Mouse (Mus musculus): ENCODE measurements around the gene Ptdss2. TPM values are rescaled to one million over a fixed set of nuclear protein-coding genes. Genes with fewer than 3 reads are reported as not detected.

Ptdss2 gene
- polyA plus RNA-seq, 1 experiment from 2014 or later: 70.9 TPM

- Histone ChIP-seq H3K36me3 (ENCODE audit: control insufficient read depth, insufficient read depth, low read length) (peaks cover 3% of the 10 kb centered on the region; the same call in 1 of the 2 replicates), H3K4me3 (ENCODE audit: low read depth, low read length) (peak overlapping the region; percentile 75), H3K9me3 (ENCODE audit: control insufficient read depth, low read length) (no peaks in the 10 kb centered on the region), H3K27ac (ENCODE audit: low read depth, low read length) (no peak overlapping the region), H3K27me3 (ENCODE audit: control insufficient read depth, insufficient read depth, low read length) (no peaks in the 10 kb centered on the region), H3K4me1 (replicated peaks; ENCODE audit: control insufficient read depth, insufficient read depth, low read length) (peaks cover 4% of the 10 kb centered on the region; the same call in 1 of the 2 replicates), H3K4me2 (ENCODE audit: low read depth, low read length, severe bottlenecking) (peak overlapping the region; percentile 76), H3K9ac (ENCODE audit: low read length) (peak overlapping the region; percentile 79)
- whole genome bisulfite sequencing: 60% methylated on average over 12 of the region's 12 CpGs
- DNase-seq (ENCODE audit: low spot score) (no peak), ATAC-seq (replicated peaks; ENCODE audit: low FRiP score) (no peak)
These were observed 9.9 kb downstream of the Ptdss2 start for GRCm38 (mm10) chr7:141131904-141132755.

DNA sequence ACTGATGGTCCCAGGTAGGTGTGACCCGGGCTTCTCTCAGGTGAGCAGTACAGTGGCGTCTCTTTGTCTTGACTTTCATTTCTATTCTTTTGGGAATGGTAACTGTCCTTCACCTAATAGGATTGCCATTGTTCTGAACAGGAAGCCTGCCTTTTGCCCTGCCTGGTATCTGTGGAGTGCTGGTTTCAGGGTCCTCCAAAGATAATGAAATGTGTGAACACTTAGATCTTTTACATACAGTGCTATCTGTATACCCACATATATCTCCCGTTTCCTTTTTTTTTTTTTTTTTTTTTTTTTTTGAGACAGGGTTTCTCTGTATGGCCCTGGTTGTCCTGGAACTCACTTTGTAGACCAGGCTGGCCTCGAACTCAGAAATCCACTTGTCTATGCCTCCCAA, 19.1 kb downstream of the Ptdss2 start:
- Histone ChIP-seq H3K4me1 (replicated peaks; ENCODE audit: control insufficient read depth, insufficient read depth, low read length) (no peaks in the 10 kb centered on the region), H3K36me3 (ENCODE audit: control insufficient read depth, insufficient read depth, low read length) (no peaks in the 10 kb centered on the region; the same call in 1 of the 2 replicates), H3K4me2 (ENCODE audit: low read depth, low read length, severe bottlenecking) (no peak overlapping the region), H3K27me3 (ENCODE audit: control insufficient read depth, insufficient read depth, low read length) (no peaks in the 10 kb centered on the region), H3K9ac (ENCODE audit: low read length) (no peak overlapping the region), H3K4me3 (ENCODE audit: low read depth, low read length) (no peak overlapping the region), H3K9me3 (ENCODE audit: control insufficient read depth, low read length) (no peaks in the 10 kb centered on the region), H3K27ac (ENCODE audit: low read depth, low read length) (no peak overlapping the region)
- DNase-seq (ENCODE audit: low spot score) (no peak), ATAC-seq (replicated peaks; ENCODE audit: low FRiP score) (no peak)
- 90% methylated on average over 4 of the region's 4 CpGs for WGBS

DNA sequence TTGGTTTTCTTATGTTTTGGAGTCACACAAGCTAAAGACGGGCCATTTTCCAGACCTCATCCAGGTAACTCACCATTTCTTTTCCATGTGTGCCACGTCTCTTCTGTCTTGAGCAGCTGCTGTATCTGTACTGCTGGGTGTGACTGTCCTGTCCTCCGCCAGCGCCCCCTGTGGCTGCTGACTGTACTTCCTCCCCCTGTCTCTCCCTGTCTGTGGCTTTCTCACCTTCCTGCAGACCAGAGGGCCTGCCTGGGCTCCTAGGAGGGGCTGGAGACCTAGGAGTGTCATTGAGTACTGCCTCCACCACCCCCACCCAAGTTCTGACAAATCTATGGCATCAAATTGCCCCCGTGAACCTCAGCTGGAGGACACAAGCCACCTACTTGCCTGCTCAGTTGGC, 20.9 kb downstream of the Ptdss2 start:
- no peak overlapping the region for H3K4me2 ChIP-seq (ENCODE audit: low read depth, low read length, severe bottlenecking)
- H3K9ac ChIP-seq (ENCODE audit: low read length): no peak overlapping the region
- no peaks in the 10 kb centered on the region; the same call in 1 of the 2 replicates for H3K36me3 ChIP-seq (ENCODE audit: control insufficient read depth, insufficient read depth, low read length)
- WGBS: 48% methylated on average over 5 of the region's 5 CpGs
- H3K9me3 ChIP-seq (ENCODE audit: control insufficient read depth, low read length): no peaks in the 10 kb centered on the region
- H3K4me1 ChIP-seq (replicated peaks; ENCODE audit: control insufficient read depth, insufficient read depth, low read length): no peaks in the 10 kb centered on the region
- no peak overlapping the region for H3K27ac ChIP-seq (ENCODE audit: low read depth, low read length)
- no peak for DNase-seq (ENCODE audit: low spot score)
- ATAC-seq (replicated peaks; ENCODE audit: low FRiP score): no peak
- no peak overlapping the region for H3K4me3 ChIP-seq (ENCODE audit: low read depth, low read length)
- no peaks in the 10 kb centered on the region for H3K27me3 ChIP-seq (ENCODE audit: control insufficient read depth, insufficient read depth, low read length)

DNA sequence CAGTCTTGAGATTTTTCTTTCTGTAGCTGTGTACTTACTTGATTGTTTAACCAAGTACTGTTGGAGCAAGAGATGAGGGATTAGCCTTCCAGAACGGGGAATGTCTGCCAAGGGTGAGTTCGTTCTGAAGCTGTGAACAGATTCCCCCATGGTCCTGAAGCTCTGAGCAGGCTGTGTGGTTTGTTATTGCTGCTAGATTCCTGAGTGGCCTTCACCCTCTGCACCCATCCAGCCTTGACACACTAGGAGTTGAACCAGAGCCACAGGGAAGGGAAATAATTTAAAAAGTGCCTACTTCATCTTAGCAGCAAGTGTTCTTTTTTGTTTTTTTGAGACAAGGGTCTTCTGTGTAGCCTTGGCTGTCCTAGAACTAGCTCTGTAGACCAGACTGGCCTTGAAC, 21.7 kb downstream of the Ptdss2 start:
- 86% methylated on average over 2 of the region's 2 CpGs for WGBS
- Histone ChIP-seq H3K27me3 (ENCODE audit: control insufficient read depth, insufficient read depth, low read length) (no peaks in the 10 kb centered on the region), H3K4me1 (replicated peaks; ENCODE audit: control insufficient read depth, insufficient read depth, low read length) (no peaks in the 10 kb centered on the region), H3K9ac (ENCODE audit: low read length) (no peak overlapping the region), H3K36me3 (ENCODE audit: control insufficient read depth, insufficient read depth, low read length) (no peaks in the 10 kb centered on the region; the same call in 1 of the 2 replicates), H3K4me3 (ENCODE audit: low read depth, low read length) (no peak overlapping the region), H3K9me3 (ENCODE audit: control insufficient read depth, low read length) (no peaks in the 10 kb centered on the region), H3K27ac (ENCODE audit: low read depth, low read length) (no peak overlapping the region), H3K4me2 (ENCODE audit: low read depth, low read length, severe bottlenecking) (no peak overlapping the region)
- DNase-seq (ENCODE audit: low spot score) (no peak), ATAC-seq (replicated peaks; ENCODE audit: low FRiP score) (no peak)

- WGBS: 91% methylated on average over 3 of the region's 3 CpGs
These were observed 22.5 kb downstream of the Ptdss2 start for GRCm38 (mm10) chr7:141144650-141145049.

DNA sequence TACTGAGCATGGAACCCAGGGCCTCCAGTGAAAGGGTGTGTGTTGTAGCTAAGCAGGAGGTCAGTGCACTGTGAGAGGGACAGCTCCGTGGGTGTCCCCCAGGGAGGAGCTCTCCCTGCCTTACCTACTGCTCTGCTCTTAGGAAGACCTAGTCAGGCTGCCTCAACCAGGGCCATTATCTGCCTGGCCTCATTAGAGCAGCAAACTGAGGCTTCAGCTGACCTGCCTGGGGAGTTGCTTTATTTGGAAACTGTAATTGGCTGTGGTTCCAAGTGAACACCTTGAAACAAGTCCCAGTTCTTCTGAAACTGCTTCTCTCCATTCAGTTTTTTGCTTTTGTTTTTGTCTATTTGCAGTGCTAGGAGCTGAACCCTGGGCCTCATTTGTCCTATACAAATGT, 23.2 kb downstream of the Ptdss2 start:
- DNase-seq (ENCODE audit: low spot score): no peak
- Histone ChIP-seq H3K4me1 (replicated peaks; ENCODE audit: control insufficient read depth, insufficient read depth, low read length) (no peaks in the 10 kb centered on the region), H3K27me3 (ENCODE audit: control insufficient read depth, insufficient read depth, low read length) (no peaks in the 10 kb centered on the region), H3K9ac (ENCODE audit: low read length) (no peak overlapping the region), H3K4me3 (ENCODE audit: low read depth, low read length) (no peak overlapping the region), H3K4me2 (ENCODE audit: low read depth, low read length, severe bottlenecking) (no peak overlapping the region), H3K27ac (ENCODE audit: low read depth, low read length) (no peak overlapping the region), H3K9me3 (ENCODE audit: control insufficient read depth, low read length) (no peaks in the 10 kb centered on the region), H3K36me3 (ENCODE audit: control insufficient read depth, insufficient read depth, low read length) (no peaks in the 10 kb centered on the region; the same call in 1 of the 2 replicates)
- no peak for ATAC-seq (replicated peaks; ENCODE audit: low FRiP score)
- WGBS: 64% methylated on average over 1 of the region's 1 CpGs

More at GRCm38 (mm10) chr7:141144650-141145049, 22.5 kb downstream of the Ptdss2 start:
- Histone ChIP-seq H3K36me3 (ENCODE audit: control insufficient read depth, insufficient read depth, low read length) (no peaks in the 10 kb centered on the region; the same call in 1 of the 2 replicates), H3K4me1 (replicated peaks; ENCODE audit: control insufficient read depth, insufficient read depth, low read length) (no peaks in the 10 kb centered on the region), H3K4me2 (ENCODE audit: low read depth, low read length, severe bottlenecking) (no peak overlapping the region), H3K9ac (ENCODE audit: low read length) (no peak overlapping the region), H3K9me3 (ENCODE audit: control insufficient read depth, low read length) (no peaks in the 10 kb centered on the region), H3K27ac (ENCODE audit: low read depth, low read length) (no peak overlapping the region), H3K27me3 (ENCODE audit: control insufficient read depth, insufficient read depth, low read length) (no peaks in the 10 kb centered on the region), H3K4me3 (ENCODE audit: low read depth, low read length) (no peak overlapping the region)
- no peak for ATAC-seq (replicated peaks; ENCODE audit: low FRiP score)
- no peak for DNase-seq (ENCODE audit: low spot score)

DNA sequence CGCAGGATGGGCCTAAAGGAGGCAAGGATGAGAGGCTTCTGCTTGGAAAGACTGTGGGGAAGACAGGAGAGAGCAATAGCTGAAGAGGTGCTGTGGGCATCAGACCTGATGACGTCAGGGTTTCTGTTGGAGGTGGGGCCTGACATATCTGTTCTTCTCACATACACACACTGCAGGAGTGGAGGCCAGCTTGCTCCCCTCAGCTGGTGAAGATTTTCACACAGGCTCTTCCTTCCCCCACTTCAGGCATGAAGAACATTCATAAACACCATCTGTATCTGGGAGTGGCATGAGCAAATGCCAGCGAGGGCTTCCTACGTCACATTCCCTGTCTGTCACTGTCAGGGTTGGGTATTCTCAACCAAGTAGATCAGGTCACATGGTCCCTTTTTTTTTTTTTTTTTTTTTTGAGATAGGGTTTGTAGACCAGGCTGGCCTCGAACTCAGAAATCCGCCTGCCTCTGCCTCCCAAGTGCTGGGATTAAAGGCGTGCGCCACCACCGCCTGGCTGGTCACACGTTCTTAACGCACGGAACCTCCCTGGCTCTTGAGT, 23.9 kb downstream of the Ptdss2 start:
- ATAC-seq (replicated peaks; ENCODE audit: low FRiP score): no peak
- Histone ChIP-seq H3K9me3 (ENCODE audit: control insufficient read depth, low read length) (no peaks in the 10 kb centered on the region), H3K27me3 (ENCODE audit: control insufficient read depth, insufficient read depth, low read length) (no peaks in the 10 kb centered on the region), H3K27ac (ENCODE audit: low read depth, low read length) (no peak overlapping the region), H3K4me3 (ENCODE audit: low read depth, low read length) (no peak overlapping the region), H3K36me3 (ENCODE audit: control insufficient read depth, insufficient read depth, low read length) (no peaks in the 10 kb centered on the region; the same call in 1 of the 2 replicates), H3K4me1 (replicated peaks; ENCODE audit: control insufficient read depth, insufficient read depth, low read length) (no peaks in the 10 kb centered on the region), H3K4me2 (ENCODE audit: low read depth, low read length, severe bottlenecking) (no peak overlapping the region), H3K9ac (ENCODE audit: low read length) (no peak overlapping the region)
- DNase-seq (ENCODE audit: low spot score): no peak
- WGBS: 96% methylated on average over 12 of the region's 12 CpGs

DNA sequence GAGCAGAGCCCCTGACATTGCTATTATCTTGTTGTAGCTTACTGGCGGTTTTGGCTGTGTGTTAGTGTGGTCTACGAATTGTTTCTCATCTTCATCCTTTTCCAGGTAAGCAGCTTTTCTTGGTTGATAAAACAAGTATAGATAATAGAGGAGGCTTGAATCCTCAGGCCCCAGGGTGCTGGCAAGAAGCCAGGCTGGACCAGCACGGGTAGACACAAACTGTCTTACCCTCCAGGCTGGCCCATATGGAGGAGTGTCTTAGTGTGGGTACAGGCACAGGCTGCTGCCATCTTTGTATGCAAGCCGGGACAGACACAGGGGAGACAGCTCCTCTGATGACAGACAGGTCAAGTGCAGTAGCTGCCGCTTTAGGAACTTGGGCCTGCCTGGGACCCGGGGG, 24.9 kb downstream of the Ptdss2 start:
- Histone ChIP-seq H3K9ac (ENCODE audit: low read length) (no peak overlapping the region), H3K4me1 (replicated peaks; ENCODE audit: control insufficient read depth, insufficient read depth, low read length) (no peaks in the 10 kb centered on the region), H3K27me3 (ENCODE audit: control insufficient read depth, insufficient read depth, low read length) (no peaks in the 10 kb centered on the region), H3K4me2 (ENCODE audit: low read depth, low read length, severe bottlenecking) (no peak overlapping the region), H3K27ac (ENCODE audit: low read depth, low read length) (no peak overlapping the region), H3K4me3 (ENCODE audit: low read depth, low read length) (no peak overlapping the region), H3K36me3 (ENCODE audit: control insufficient read depth, insufficient read depth, low read length) (no peaks in the 10 kb centered on the region; the same call in 1 of the 2 replicates), H3K9me3 (ENCODE audit: control insufficient read depth, low read length) (no peaks in the 10 kb centered on the region)
- 91% methylated on average over 6 of the region's 6 CpGs for WGBS
- ATAC-seq (replicated peaks; ENCODE audit: low FRiP score) (no peak), DNase-seq (ENCODE audit: low spot score) (no peak)

Measured in forebrain, embryonic 11.5 days (tissue).